Mouse (Mus musculus): ENCODE results near the gene Pigv.

- TF ChIP-seq CTCF (IDR thresholded peaks at IDR 0.05; ENCODE audit: extremely low read depth, insufficient read depth, insufficient read length, insufficient replicate concordance) (no peak), POLR2A (IDR thresholded peaks at IDR 0.05; ENCODE audit: low read depth, low read length) (no peak)
These were observed 7.8 kb upstream of the Pigv start for GRCm38 (mm10) chr4:133680206-133680786.

All from spleen, adult 2 months (tissue).